Mouse (Mus musculus): ENCODE data around the gene Rreb1.

GRCm38 (mm10) chr13:37952981-37953380 lies 174.8 kb downstream of the Rreb1 start:
- TF ChIP-seq CTCF (conservative IDR thresholded peaks at IDR 0.05; ENCODE audit: low read length): no peak
- TF ChIP-seq POU5F1 (IDR thresholded peaks at IDR 0.05; ENCODE audit: borderline replicate concordance, low read length): no peak
- TF ChIP-seq NANOG (IDR thresholded peaks at IDR 0.05; ENCODE audit: borderline replicate concordance, low read length): no peak

Measured in E14TG2a.4 (cell line).